Mouse (Mus musculus) intestine, embryonic 14.5 days (tissue): ENCODE measurements around the gene Lsp1. TPM values are rescaled to one million over a fixed set of nuclear protein-coding genes. Genes with fewer than 3 reads are reported as not detected.

Experiments used
- ATAC-seq: fragments of 200-750 bp; cut with Nextera tagmentation; replicated peaks from 2 replicates; pipeline ENCODE4 v1.8.0; 2017; ENCODE audit warnings: low read depth, moderate number of reproducible peaks, moderate TSS enrichment, moderate library complexity; ENCODE audit not compliant: low FRiP score, low TSS enrichment
- DNase-seq: peaks from one replicate; pipeline ENCODE4 v3.0.0-alpha.2; 2018; ENCODE audit warnings: low spot score
- H3K27ac ChIP-seq: fragments of 300-500 bp; sonication (generic); 2 replicates; pipeline ENCODE4 v1.5.1; 2014; ENCODE audit warnings: low read depth, mild to moderate bottlenecking, control low read depth
- H3K27me3 ChIP-seq: fragments of 300-500 bp; sonication (generic); replicated peaks from 2 replicates; pipeline ENCODE4 v1.6.1; 2014; ENCODE audit warnings: low read length, control low read depth; ENCODE audit not compliant: control insufficient read depth, insufficient read depth
- H3K36me3 ChIP-seq: fragments of 300-500 bp; sonication (generic); 2 replicates; pipeline ENCODE4 v1.6.1; 2014; ENCODE audit warnings: low read length, control low read depth; ENCODE audit not compliant: control insufficient read depth, insufficient read depth
- H3K4me1 ChIP-seq: fragments of 300-500 bp; sonication (generic); replicated peaks from 2 replicates; pipeline ENCODE4 v1.6.1; 2014; ENCODE audit warnings: low read length, control low read depth, mixed read lengths; ENCODE audit not compliant: control insufficient read depth, insufficient read depth
- H3K4me2 ChIP-seq: fragments of 300-500 bp; sonication (generic); 2 replicates; pipeline ENCODE4 v1.6.1; 2014; ENCODE audit warnings: low read length
- H3K4me3 ChIP-seq: fragments of 300-500 bp; sonication (generic); 2 replicates; pipeline ENCODE4 v1.5.1; 2014; ENCODE audit warnings: low read depth, low read length, control low read depth, mixed read lengths
- H3K9ac ChIP-seq: fragments of 300-500 bp; sonication (generic); 2 replicates; pipeline ENCODE4 v1.6.1; 2014; ENCODE audit warnings: mild to moderate bottlenecking, low read length
- H3K9me3 ChIP-seq: fragments of 300-500 bp; sonication (generic); 2 replicates; pipeline ENCODE4 v1.6.1; 2016; ENCODE audit warnings: low read length, control low read depth; ENCODE audit not compliant: control insufficient read depth
- WGBS: fragments of 180-500 bp; shearing (Covaris S2); extraction: QIAGEN DNeasy Blood & Tissue Kit; methylation state at CpG from one replicate; pipeline ENCODE4 v1.1.7; 2014; 5-methylcytosine and 5-hydroxymethylcytosine counted together
- polyA plus RNA-seq: library from polyadenylated mRNA; unstranded; fragments of >200 nt; fragmentation: Nextera tagmentation; extraction: Ambion mirVana; gene quantifications from 2 replicates; pipeline ENCODE4 v1.2.1, GENCODE M21; 2014

Lsp1 gene
- polyA plus RNA-seq, 1 experiment from 2014 or later = 145 TPM

DNA sequence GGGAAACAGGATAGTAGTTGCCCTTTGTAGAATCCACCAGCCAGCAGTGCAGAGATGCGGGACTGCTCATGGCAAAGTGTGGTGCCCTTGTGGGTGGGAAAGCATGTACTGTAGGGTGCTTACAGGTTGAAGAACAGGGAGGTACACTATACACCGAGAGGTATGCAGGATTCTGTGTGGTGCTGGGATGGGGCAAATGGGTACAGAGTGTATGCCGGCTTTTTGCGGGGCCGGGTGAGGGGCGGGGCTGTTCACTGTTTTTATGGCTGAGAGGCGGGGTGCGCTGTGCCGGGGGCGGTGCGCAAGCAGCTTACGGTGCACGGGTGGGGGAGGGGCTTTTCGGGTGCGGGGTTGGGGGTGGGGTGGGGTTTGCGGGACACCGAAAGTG, 72.1 kb downstream of the Lsp1 start, which contains the start of gene Mrpl23:
Gene Mrpl23, plus strand, starts transcription at position 16 of the 388 bp plus-strand sequence.
- 8% methylated on average over 17 of the region's 17 CpGs for WGBS
- H3K4me1 ChIP-seq = peaks cover 55% of the 10 kb centered on the region

DNA sequence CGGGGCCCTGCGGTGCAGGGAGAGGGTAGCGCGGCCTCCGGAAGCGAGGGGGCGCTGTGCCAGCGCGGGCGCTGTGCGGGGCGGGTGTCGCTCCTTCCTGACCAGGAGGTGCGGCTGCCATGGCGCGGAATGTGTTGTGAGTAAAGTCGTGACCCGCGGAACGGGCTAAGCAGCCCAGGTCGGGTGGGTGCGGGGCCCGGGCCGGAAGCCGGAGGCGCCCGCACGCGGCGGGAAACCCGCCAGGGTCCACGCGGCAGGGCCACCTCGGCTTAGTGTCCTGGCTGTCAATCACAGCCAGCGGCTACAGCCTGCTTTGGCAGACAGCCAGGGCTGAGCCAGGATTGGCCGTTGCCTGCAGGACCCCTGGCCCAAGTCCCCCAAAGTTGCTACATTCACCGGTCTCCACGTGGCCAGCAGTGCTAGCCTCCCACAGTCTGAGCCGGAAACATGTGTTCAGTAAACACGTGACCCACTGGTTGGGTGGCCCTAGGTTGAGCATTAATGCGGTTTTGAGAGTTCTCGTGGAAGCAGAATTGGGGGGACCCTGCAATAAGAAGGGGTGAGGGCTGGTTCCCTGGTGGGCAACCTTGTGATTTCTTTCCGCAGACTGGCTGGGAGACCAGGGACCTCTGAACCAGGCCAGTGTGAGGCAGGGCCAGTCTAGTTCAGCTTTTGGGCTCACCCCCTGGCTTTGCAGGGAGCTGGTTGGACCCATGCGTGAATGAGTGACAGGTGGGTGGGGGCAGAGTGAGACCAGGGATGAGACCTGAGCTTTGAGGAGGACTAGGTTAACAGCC, 72.6 kb downstream of the Lsp1 start:
- 3% methylated on average over 37 of the region's 44 CpGs for WGBS
- peaks cover 58% of the 10 kb centered on the region for H3K4me1 ChIP-seq

More for the DNA sequence above, 72.1 kb downstream of the Lsp1 start, which contains the start of gene Mrpl23:
- Histone ChIP-seq H3K9me3 (no peaks in the 10 kb centered on the region), H3K4me3 (peak within 1 kb of the TSS; percentile 64), H3K9ac (peak within 1 kb of the TSS; percentile 87), H3K27me3 (no peaks in the 10 kb centered on the region), H3K27ac (peak within 1 kb of the TSS; percentile 96), H3K4me2 (peak within 1 kb of the TSS; percentile 92), H3K36me3 (peaks cover 5% of the 10 kb centered on the region; the same call in 1 of the 2 replicates)
- DNase-seq = no peak
- peak; percentile 59 for ATAC-seq

DNA sequence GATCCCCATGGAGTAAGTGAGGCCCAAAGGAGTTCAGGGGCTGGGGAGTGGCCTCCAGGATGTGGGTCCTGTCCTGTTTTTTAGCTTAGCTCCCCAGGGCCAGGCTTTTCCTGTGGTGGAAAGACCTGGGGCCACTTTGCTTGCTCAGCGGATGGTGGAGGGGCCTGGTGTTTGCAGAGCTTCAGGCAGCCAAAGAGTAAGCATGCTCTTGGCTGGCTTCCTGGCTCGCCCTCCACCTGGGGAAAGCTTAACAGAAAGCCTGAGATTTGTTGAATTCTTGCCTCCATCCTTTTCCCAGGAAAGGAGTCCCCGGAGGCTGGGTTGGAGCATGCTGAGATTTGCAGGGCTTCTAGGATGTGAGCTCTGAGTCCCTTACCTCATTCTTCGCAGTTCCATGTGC, 74.5 kb downstream of the Lsp1 start:
- Histone ChIP-seq H3K4me1 (peaks cover 63% of the 10 kb centered on the region), H3K27me3 (no peaks in the 10 kb centered on the region), H3K9me3 (no peaks in the 10 kb centered on the region), H3K9ac (peak overlapping the region; percentile 22), H3K36me3 (peaks cover 5% of the 10 kb centered on the region; the same call in 1 of the 2 replicates), H3K27ac (peak overlapping the region; percentile 96), H3K4me3 (no peak overlapping the region), H3K4me2 (no peak overlapping the region)
- DNase-seq (no peak), ATAC-seq (no peak)
- WGBS = 52% methylated on average over 4 of the region's 4 CpGs

More for the DNA sequence above, 72.6 kb downstream of the Lsp1 start:
- Histone ChIP-seq H3K36me3 (peaks cover 5% of the 10 kb centered on the region; the same call in 1 of the 2 replicates), H3K9ac (peak overlapping the region; percentile 87), H3K27ac (peak overlapping the region; percentile 96), H3K4me3 (peak overlapping the region; percentile 64), H3K9me3 (no peaks in the 10 kb centered on the region), H3K27me3 (no peaks in the 10 kb centered on the region), H3K4me2 (peak overlapping the region; percentile 92)
- DNase-seq (peak; percentile 91), ATAC-seq (peak; percentile 84)

DNA sequence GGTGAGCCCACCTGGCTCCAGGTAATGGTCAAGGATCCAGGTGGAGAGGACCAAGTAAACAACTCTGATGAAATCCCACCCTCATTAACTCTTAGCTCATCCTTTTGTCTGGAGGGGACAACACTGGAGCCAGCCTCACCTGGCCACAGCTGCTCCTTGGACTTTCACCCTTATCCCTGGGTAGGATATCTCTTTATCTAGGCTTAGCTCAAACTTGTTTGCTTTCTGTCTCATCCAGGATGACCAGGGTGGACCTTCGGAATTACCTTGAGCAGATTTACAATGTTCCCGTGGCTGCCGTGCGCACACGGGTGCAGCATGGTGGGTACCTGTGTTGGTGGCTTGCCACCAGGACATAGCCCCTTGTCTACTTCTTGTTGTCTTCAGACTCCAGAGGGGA, 75.2 kb downstream of the Lsp1 start:
- no peaks in the 10 kb centered on the region for H3K27me3 ChIP-seq
- H3K36me3 ChIP-seq = peaks cover 8% of the 10 kb centered on the region; the same call in 1 of the 2 replicates
- no peaks in the 10 kb centered on the region for H3K9me3 ChIP-seq
- ATAC-seq (no peak), DNase-seq (no peak)
- no peak overlapping the region for H3K4me2 ChIP-seq
- peaks cover 63% of the 10 kb centered on the region for H3K4me1 ChIP-seq
- no peak overlapping the region for H3K4me3 ChIP-seq
- WGBS = 72% methylated on average over 5 of the region's 5 CpGs
- H3K9ac ChIP-seq = peak overlapping the region; percentile 22; the same call in 1 of the 2 replicates
- peak overlapping the region; percentile 96 for H3K27ac ChIP-seq

DNA sequence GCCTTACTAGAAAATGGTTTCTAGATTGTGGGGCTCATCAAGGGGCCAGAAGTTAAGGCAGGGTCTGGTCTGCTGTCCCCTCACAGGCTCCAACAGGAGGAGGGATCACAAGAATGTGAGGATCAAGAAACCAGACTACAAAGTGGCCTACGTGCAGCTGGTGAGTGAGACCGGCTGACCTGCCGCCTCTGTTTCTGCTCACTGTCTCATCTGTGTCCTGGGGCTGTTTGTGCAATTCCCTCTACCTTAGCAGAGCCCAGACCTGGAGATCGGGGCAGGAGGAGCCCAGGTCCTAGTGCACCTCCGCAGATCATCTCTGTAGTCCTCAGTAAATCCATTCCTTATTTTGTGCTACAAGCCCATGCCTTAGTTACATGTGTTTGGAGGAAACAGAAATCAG, 76.6 kb downstream of the Lsp1 start:
- peaks cover 17% of the 10 kb centered on the region; the same call in 1 of the 2 replicates for H3K36me3 ChIP-seq
- no peaks in the 10 kb centered on the region for H3K9me3 ChIP-seq
- WGBS = 38% methylated on average over 5 of the region's 5 CpGs
- H3K4me1 ChIP-seq = peaks cover 61% of the 10 kb centered on the region
- H3K4me2 ChIP-seq = no peak overlapping the region
- H3K27ac ChIP-seq = peak overlapping the region; percentile 80
- no peak overlapping the region for H3K4me3 ChIP-seq
- DNase-seq = no peak
- ATAC-seq = no peak
- no peak overlapping the region for H3K9ac ChIP-seq
- H3K27me3 ChIP-seq = no peaks in the 10 kb centered on the region

DNA sequence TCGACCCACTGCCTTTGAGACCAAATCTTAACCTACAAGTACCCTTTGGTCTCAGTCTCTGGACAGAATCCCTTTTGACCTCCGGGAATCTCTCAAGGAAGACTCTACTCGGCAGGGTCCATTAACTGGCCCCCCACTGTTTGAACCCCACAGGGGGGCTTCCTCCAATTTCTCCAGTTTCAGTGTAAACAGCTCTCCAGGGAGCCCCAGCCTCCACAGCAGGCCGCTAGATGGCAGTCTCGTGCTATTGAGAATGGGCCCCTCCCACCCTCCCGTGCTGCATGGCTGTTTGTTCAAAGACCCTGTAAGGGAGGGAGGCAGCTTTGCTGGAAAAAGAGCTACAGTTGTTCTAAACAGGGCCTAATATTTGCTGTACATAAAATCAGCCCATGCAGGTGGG, 77.3 kb downstream of the Lsp1 start:
- no peaks in the 10 kb centered on the region for H3K9me3 ChIP-seq
- H3K9ac ChIP-seq = peak overlapping the region; percentile 0
- 6% methylated on average over 6 of the region's 6 CpGs for WGBS
- H3K27me3 ChIP-seq = no peaks in the 10 kb centered on the region
- H3K4me1 ChIP-seq = peaks cover 61% of the 10 kb centered on the region
- peaks cover 17% of the 10 kb centered on the region; the same call in 1 of the 2 replicates for H3K36me3 ChIP-seq
- peak overlapping the region; percentile 80 for H3K27ac ChIP-seq
- no peak overlapping the region for H3K4me3 ChIP-seq
- H3K4me2 ChIP-seq = no peak overlapping the region
- DNase-seq (peak; percentile 96), ATAC-seq (peak; percentile 51)

DNA sequence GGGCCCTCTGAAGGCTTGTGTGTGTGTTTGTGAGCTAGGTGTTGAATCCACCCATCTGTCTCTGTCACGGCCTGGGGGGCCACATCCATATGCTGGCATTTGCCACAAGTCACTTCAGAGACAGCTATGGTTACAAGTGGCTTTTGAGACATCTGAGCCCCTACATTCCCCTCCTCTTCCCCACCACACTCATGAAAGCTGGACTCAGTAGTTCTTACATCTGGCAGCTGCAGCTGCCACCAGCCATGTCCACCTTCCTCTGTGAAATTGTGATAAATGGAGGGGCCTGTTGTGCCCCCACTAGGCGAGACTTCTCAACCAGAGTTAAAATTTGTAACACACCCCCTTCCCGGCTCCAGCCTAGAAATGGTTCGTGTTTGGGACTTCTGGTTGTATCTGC, 77.7 kb downstream of the Lsp1 start:
- DNase-seq = no peak
- peak overlapping the region; percentile 80 for H3K27ac ChIP-seq
- H3K27me3 ChIP-seq = no peaks in the 10 kb centered on the region
- no peak overlapping the region for H3K4me3 ChIP-seq
- no peak for ATAC-seq
- H3K9me3 ChIP-seq = no peaks in the 10 kb centered on the region
- WGBS = 21% methylated on average over 4 of the region's 4 CpGs
- no peak overlapping the region for H3K4me2 ChIP-seq
- H3K36me3 ChIP-seq = peaks cover 17% of the 10 kb centered on the region; the same call in 1 of the 2 replicates
- peak overlapping the region; percentile 0 for H3K9ac ChIP-seq
- H3K4me1 ChIP-seq = peaks cover 62% of the 10 kb centered on the region

DNA sequence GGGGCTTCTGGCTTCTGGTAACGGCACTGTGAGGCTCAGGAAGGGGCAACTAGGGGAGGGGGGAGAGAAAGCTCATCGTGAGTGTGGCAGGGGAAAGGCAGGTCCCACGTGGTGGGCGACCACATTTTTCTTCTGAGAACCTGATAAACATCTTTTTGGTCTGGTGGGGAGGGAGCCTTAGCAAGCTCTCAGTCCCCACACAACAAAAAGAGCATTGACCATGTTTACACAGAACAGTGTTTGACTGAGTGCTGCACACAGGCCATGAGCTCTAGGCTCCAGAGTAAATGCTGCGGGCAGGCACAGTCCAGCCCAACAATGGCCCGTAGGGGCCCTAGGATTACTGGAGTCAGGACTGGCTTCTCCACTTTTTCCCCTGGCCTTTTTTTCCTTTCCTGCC, 78.2 kb downstream of the Lsp1 start:
- ATAC-seq (no peak), DNase-seq (no peak)
- H3K27me3 ChIP-seq = no peaks in the 10 kb centered on the region
- H3K27ac ChIP-seq = peak overlapping the region; percentile 80
- WGBS = 13% methylated on average over 6 of the region's 6 CpGs
- peaks cover 17% of the 10 kb centered on the region; the same call in 1 of the 2 replicates for H3K36me3 ChIP-seq
- H3K4me1 ChIP-seq = peaks cover 62% of the 10 kb centered on the region
- no peak overlapping the region for H3K4me3 ChIP-seq
- peak overlapping the region; percentile 16 for H3K9ac ChIP-seq
- H3K4me2 ChIP-seq = no peak overlapping the region; the same call in 1 of the 2 replicates
- H3K9me3 ChIP-seq = no peaks in the 10 kb centered on the region
